Mouse (Mus musculus): ENCODE data around the gene Supt6. TPM values are rescaled to one million over a fixed set of nuclear protein-coding genes. Genes with fewer than 3 reads are reported as not detected.
"Not testable (repeated sequence)": the region's sequence is repeated elsewhere in the genome, so short reads cannot be mapped to it uniquely, and the experiment has no call there.

Supt6 gene
- polyA plus RNA-seq, 1 experiment from 2014 or later, result 17.7 TPM

GRCm38 (mm10) chr11:78189234-78190040 is 56.4 kb downstream of the Supt6 start:
- H3K4me2 ChIP-seq (ENCODE audit: low read length), result peak overlapping the region; percentile 65
- WGBS, result under 1% methylated on average over 40 of the region's 42 CpGs
- H3K27ac ChIP-seq (ENCODE audit: low read depth, low read length), result peak overlapping the region; percentile 95
- H3K4me1 ChIP-seq (ENCODE audit: control insufficient read depth, insufficient read depth, low read length), result peaks cover 7% of the 10 kb centered on the region; the same call in 1 of the 2 replicates
- ATAC-seq (peak; percentile 88), DNase-seq (ENCODE audit: low spot score) (peak; percentile 90)
- no peaks in the 10 kb centered on the region for H3K9me3 ChIP-seq (replicated peaks; ENCODE audit: control insufficient read depth, low read length)
- peak overlapping the region; percentile 93 for H3K9ac ChIP-seq (ENCODE audit: low read length)
- H3K4me3 ChIP-seq (ENCODE audit: low read depth, low read length), result peak overlapping the region; percentile 70
- H3K36me3 ChIP-seq (ENCODE audit: control insufficient read depth, insufficient read depth, low read length), result peaks cover 30% of the 10 kb centered on the region
- no peaks in the 10 kb centered on the region for H3K27me3 ChIP-seq (replicated peaks; ENCODE audit: control insufficient read depth, insufficient read depth, low read length)

- Histone ChIP-seq H3K27ac (ENCODE audit: low read depth, low read length) (peak within 1 kb of the TSS; percentile 95), H3K4me2 (ENCODE audit: low read length) (peak within 1 kb of the TSS; percentile 65), H3K9me3 (replicated peaks; ENCODE audit: control insufficient read depth, low read length) (no peaks in the 10 kb centered on the region), H3K4me3 (ENCODE audit: low read depth, low read length) (peak within 1 kb of the TSS; percentile 70), H3K36me3 (ENCODE audit: control insufficient read depth, insufficient read depth, low read length) (peaks cover 29% of the 10 kb centered on the region), H3K4me1 (ENCODE audit: control insufficient read depth, insufficient read depth, low read length) (peaks cover 11% of the 10 kb centered on the region; the same call in 1 of the 2 replicates), H3K27me3 (replicated peaks; ENCODE audit: control insufficient read depth, insufficient read depth, low read length) (no peaks in the 10 kb centered on the region), H3K9ac (ENCODE audit: low read length) (peak within 1 kb of the TSS; percentile 93)
- DNase-seq (ENCODE audit: low spot score) (peak; percentile 85), ATAC-seq (peak; percentile 77)
- under 1% methylated on average over 71 of the region's 80 CpGs for WGBS
Measured at GRCm38 (mm10) chr11:78188331-78189233, 57.2 kb downstream of the Supt6 start, which contains the start of gene Rab34. Gene Rab34, plus strand, starts transcription at chr11:78188430.

DNA sequence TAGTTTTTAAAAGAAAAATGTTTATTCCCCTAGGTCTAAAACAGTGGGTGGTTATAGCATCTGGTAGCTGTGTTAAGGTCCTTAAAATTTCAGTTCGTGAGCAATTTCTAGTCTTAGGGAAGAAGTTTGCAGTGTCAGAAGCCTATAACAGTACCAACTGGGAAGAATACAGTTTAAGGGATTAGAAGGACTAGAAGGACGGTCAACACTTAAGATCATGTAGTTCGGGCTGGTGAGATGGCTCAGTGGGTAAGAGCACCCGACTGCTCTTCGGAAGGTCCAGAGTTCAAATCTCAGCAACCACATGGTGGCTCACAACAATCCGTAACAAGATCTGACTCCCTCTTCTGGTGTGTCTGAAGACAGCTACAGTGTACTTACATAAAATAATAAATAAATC is 61.1 kb downstream of the Supt6 start:
- peaks cover 17% of the 10 kb centered on the region for H3K4me1 ChIP-seq (ENCODE audit: control insufficient read depth, insufficient read depth, low read length)
- not testable (repeated sequence) for H3K27ac ChIP-seq (ENCODE audit: low read depth, low read length)

GRCm38 (mm10) chr11:78183884-78184514 is 61.8 kb downstream of the Supt6 start:
- peaks cover 17% of the 10 kb centered on the region for H3K4me1 ChIP-seq (ENCODE audit: control insufficient read depth, insufficient read depth, low read length)
- H3K27me3 ChIP-seq (replicated peaks; ENCODE audit: control insufficient read depth, insufficient read depth, low read length), result no peaks in the 10 kb centered on the region
- no peaks in the 10 kb centered on the region for H3K9me3 ChIP-seq (replicated peaks; ENCODE audit: control insufficient read depth, low read length)
- ATAC-seq (peak; percentile 11), DNase-seq (ENCODE audit: low spot score) (no peak)
- 0 out of 2 replicates have a peak overlapping the region, but pooled peaks have one; percentile 28 for H3K27ac ChIP-seq (ENCODE audit: low read depth, low read length)
- 58% methylated on average over 10 of the region's 10 CpGs for WGBS
- peaks cover 32% of the 10 kb centered on the region for H3K36me3 ChIP-seq (ENCODE audit: control insufficient read depth, insufficient read depth, low read length)
- H3K9ac ChIP-seq (ENCODE audit: low read length), result peak overlapping the region; percentile 32
- H3K4me2 ChIP-seq (ENCODE audit: low read length), result peak overlapping the region; percentile 43
- H3K4me3 ChIP-seq (ENCODE audit: low read depth, low read length), result peak overlapping the region; percentile 83

More for the DNA sequence above, 61.1 kb downstream of the Supt6 start:
- not testable (repeated sequence) for H3K4me3 ChIP-seq (ENCODE audit: low read depth, low read length); H3K9ac ChIP-seq (ENCODE audit: low read length); ATAC-seq; H3K9me3 ChIP-seq (replicated peaks; ENCODE audit: control insufficient read depth, low read length); H3K27me3 ChIP-seq (replicated peaks; ENCODE audit: control insufficient read depth, insufficient read depth, low read length); H3K4me2 ChIP-seq (ENCODE audit: low read length); DNase-seq (ENCODE audit: low spot score)
- H3K36me3 ChIP-seq (ENCODE audit: control insufficient read depth, insufficient read depth, low read length), result peaks cover 26% of the 10 kb centered on the region
- 93% methylated on average over 6 of the region's 6 CpGs for WGBS

GRCm38 (mm10) chr11:78182961-78183844 is 62.6 kb downstream of the Supt6 start, which contains the start of gene Rpl23a:
Gene Rpl23a, minus strand, starts transcription at chr11:78183584.
- DNase-seq (ENCODE audit: low spot score) (peak; percentile 99), ATAC-seq (peak; percentile 94)
- Histone ChIP-seq H3K36me3 (ENCODE audit: control insufficient read depth, insufficient read depth, low read length) (peaks cover 32% of the 10 kb centered on the region), H3K4me2 (ENCODE audit: low read length) (peak within 1 kb of the TSS; percentile 79), H3K27ac (ENCODE audit: low read depth, low read length) (peak within 1 kb of the TSS; percentile 90), H3K27me3 (replicated peaks; ENCODE audit: control insufficient read depth, insufficient read depth, low read length) (no peaks in the 10 kb centered on the region), H3K4me1 (ENCODE audit: control insufficient read depth, insufficient read depth, low read length) (peaks cover 20% of the 10 kb centered on the region), H3K9ac (ENCODE audit: low read length) (peak within 1 kb of the TSS; percentile 94), H3K9me3 (replicated peaks; ENCODE audit: control insufficient read depth, low read length) (no peaks in the 10 kb centered on the region), H3K4me3 (ENCODE audit: low read depth, low read length) (peak within 1 kb of the TSS; percentile 83)
- under 1% methylated on average over 38 of the region's 38 CpGs for WGBS

- Histone ChIP-seq H3K36me3 (ENCODE audit: control insufficient read depth, insufficient read depth, low read length) (peaks cover 32% of the 10 kb centered on the region), H3K9me3 (replicated peaks; ENCODE audit: control insufficient read depth, low read length) (no peaks in the 10 kb centered on the region), H3K4me2 (ENCODE audit: low read length) (peak overlapping the region; percentile 79), H3K27me3 (replicated peaks; ENCODE audit: control insufficient read depth, insufficient read depth, low read length) (no peaks in the 10 kb centered on the region), H3K9ac (ENCODE audit: low read length) (peak overlapping the region; percentile 94), H3K4me1 (ENCODE audit: control insufficient read depth, insufficient read depth, low read length) (peaks cover 22% of the 10 kb centered on the region), H3K4me3 (ENCODE audit: low read depth, low read length) (peak overlapping the region; percentile 83), H3K27ac (ENCODE audit: low read depth, low read length) (no peak overlapping the region)
- DNase-seq (ENCODE audit: low spot score) (no peak), ATAC-seq (no peak)
- WGBS, result 11% methylated on average over 7 of the region's 7 CpGs
Measured at GRCm38 (mm10) chr11:78182450-78182849, 63.3 kb downstream of the Supt6 start.

DNA sequence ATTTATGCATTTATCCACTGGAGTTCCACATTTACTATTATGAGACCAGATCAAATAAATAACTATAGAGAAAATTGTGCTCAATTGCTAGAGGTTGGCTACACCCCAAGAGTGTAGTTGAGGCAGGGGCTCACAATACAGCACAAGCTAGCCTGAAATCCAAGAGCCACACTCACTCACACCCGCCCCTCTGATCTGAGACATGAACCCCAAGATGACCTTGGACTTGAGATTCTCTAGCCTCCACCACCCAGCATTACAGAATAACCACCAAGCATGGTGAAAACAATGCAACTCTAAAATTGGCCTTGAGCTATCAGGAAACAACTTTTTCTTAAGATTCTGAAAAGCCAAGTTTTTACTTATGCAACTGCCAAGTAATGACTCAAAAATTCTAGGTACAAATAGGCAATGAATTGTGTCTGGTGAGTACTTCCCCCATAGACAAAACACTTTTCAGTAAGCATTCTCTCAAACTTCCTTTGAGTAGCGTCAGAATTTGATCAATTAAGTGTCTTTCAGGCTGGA is 63.9 kb downstream of the Supt6 start:
- peaks cover 27% of the 10 kb centered on the region for H3K4me1 ChIP-seq (ENCODE audit: control insufficient read depth, insufficient read depth, low read length)
- H3K36me3 ChIP-seq (ENCODE audit: control insufficient read depth, insufficient read depth, low read length), result peaks cover 32% of the 10 kb centered on the region
- 57% methylated on average over 2 of the region's 2 CpGs for WGBS
- H3K27me3 ChIP-seq (replicated peaks; ENCODE audit: control insufficient read depth, insufficient read depth, low read length), result no peaks in the 10 kb centered on the region
- no peak overlapping the region for H3K27ac ChIP-seq (ENCODE audit: low read depth, low read length)
- H3K9me3 ChIP-seq (replicated peaks; ENCODE audit: control insufficient read depth, low read length), result no peaks in the 10 kb centered on the region
- peak overlapping the region; percentile 79 for H3K4me2 ChIP-seq (ENCODE audit: low read length)
- peak overlapping the region; percentile 94; the same call in 1 of the 2 replicates for H3K9ac ChIP-seq (ENCODE audit: low read length)
- DNase-seq (ENCODE audit: low spot score) (no peak), ATAC-seq (no peak)
- peak overlapping the region; percentile 83 for H3K4me3 ChIP-seq (ENCODE audit: low read depth, low read length)
